Mouse (Mus musculus): ENCODE measurements around the gene Irf6. TPM values are rescaled to one million over a fixed set of nuclear protein-coding genes. Genes with fewer than 3 reads are reported as not detected.

The Irf6 gene
- total RNA-seq, 2 experiments from 2014 or later: 3.6 to 4.7 TPM

- no peak for DNase-seq (ENCODE audit: low spot score in 2 of 2)
These were observed 45.4 kb downstream of the Irf6 start for GRCm38 (mm10) chr1:193198312-193198711.

DNA sequence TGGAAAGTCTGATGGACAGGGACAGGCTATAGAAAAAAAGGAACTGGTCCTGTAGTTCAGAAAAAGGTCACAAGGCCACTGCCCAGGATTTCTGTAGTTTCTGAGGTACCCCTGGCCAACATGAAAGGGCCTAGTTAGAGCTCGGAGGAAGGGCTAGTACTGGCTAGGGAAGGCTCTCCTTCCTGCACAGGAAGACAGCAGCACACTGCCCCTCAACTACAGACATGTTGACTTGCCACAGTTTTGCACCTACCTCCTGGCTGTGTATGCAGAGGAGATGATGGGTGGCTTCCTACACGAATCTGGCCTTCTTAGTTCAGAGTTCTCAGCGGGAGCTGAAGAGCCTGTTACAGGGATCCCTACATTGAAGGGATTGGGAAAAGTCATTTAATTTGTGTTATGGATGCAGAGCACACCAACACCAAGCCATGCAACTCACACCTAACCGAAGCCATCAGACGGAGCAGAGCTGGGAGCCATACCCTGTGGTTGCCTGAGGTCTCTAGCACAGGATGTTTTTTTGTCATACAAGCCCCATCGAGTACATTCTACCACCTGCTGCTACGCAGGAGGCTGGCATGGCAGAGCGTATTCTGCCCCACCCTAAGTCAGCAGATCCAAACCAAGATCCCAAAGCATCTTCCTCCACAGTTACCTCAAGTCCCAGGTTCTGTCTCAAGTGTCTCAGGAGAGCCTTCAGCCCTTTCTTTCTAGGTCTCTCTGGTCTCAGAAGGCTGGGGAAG is 47.9 kb downstream of the Irf6 start:
- no peak for DNase-seq (ENCODE audit: low spot score in 2 of 2)

DNA sequence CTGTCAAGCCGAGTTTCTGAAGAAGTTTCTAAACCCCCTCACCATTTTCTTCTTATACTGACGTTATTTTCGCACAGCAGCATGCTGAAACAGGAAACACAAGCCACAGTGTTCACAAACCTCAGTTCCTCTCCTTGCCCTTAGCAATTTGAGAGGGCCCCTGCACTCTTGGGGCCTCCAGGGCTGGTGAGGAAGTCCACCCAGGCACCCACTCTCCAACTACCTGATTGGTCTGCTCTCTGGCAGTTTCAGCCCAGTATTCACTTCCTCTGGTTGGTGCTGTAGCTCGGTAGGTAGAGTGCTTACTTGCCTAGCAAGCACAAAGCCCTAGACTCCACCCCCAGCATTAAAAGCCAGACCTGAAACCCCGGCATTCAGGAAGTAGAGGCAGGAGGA is 48.5 kb downstream of the Irf6 start, which contains the start of gene Traf3ip3:
Traf3ip3 (minus strand) TSS at position 321 of the 396 bp plus-strand sequence.
- no peak for DNase-seq (ENCODE audit: low spot score in 2 of 2)

DNA sequence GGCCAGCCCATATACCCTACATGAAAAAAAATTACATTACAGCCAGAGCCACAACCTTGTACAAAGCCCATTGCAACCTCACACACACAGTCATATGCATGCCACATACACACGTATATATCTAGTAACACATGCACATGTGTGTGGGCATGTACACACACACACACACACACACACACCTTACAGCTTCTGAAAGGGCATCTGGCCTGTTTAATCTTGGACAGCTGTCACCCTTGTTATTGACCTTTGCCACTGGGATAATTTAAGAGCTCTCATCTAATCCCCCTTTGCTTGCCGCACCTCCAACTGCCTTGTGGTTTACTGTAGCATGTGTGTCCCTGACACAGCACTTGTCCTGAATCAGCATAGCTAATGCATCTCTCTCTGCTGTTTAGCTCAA is 50.9 kb downstream of the Irf6 start:
- no peak for DNase-seq (ENCODE audit: low spot score in 2 of 2)

GRCm38 (mm10) chr1:193205431-193205830 is 52.5 kb downstream of the Irf6 start:
- DNase-seq (ENCODE audit: low spot score in 2 of 2): no peak

DNA sequence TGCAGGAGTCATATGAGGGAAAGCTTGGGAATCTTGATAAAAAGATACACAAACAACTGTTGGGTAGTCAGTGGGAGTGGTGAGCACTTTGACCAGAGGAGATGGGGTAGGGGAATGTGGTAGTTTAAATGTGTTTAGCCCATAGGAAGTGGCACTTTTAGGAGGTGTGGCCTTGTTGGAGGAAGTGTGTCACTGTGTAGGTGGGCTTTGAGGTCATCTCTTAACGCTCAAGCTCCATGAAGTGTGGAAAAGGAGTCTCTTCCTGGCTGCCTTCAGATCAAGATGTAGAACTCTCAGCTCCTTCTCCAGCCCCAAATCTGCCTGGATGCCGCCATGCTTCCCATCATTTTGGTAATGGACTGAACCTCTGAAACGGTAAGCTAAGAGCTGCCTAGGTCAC is 54.6 kb downstream of the Irf6 start, which contains the start of gene Lamb3:
Lamb3 (plus strand) TSS at position 197 of the 400 bp plus-strand sequence.
- no peak for DNase-seq (ENCODE audit: low spot score in 2 of 2)

DNA sequence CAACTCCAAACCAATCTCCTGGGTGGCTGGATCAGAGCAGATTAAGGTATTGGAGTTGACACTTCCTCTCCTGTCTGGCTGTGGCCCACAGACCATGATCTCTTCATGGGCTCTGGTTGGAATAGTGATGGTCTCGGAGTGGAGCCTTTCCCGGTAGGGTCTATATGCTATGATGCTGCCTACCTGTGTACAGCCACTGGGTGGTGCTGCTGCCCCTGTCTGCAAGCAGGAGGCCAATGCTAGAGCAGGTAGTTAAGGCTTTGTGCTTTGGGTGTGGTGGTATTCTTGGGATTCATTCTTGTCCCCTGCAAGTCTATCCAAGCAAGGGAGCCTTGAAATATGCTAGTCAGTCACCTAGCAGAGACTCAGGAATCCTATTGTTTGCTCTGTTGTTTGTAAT is 55.3 kb downstream of the Irf6 start:
- DNase-seq (ENCODE audit: low spot score in 2 of 2): peak in 1 of 2 experiments; percentile 11

- no peak for DNase-seq (ENCODE audit: low spot score in 2 of 2)
These were observed 58.5 kb downstream of the Irf6 start for GRCm38 (mm10) chr1:193211371-193211770.

GRCm38 (mm10) chr1:193214053-193214452 is 61.1 kb downstream of the Irf6 start:
- no peak for DNase-seq (ENCODE audit: low spot score in 2 of 2)

DNA sequence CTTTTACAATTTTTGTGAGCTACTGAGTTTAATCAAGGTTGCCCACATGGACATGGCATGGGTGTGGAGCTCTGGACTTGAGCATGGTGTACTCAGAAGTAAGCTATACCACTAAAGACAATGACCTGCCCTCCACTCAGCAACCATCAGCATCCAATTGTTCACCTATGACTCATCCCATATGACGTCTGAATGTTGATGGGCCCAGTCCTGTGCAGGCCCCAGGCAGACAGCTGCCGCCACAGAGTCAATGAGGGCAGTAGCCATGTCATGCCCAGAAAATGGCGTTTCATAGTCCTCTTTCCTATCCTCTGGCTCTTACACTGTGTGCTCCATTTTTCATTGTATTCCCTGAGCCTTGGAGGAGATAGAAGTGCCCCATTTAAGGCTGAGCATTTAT is 63.1 kb downstream of the Irf6 start:
- no peak for DNase-seq (ENCODE audit: low spot score in 2 of 2)

DNA sequence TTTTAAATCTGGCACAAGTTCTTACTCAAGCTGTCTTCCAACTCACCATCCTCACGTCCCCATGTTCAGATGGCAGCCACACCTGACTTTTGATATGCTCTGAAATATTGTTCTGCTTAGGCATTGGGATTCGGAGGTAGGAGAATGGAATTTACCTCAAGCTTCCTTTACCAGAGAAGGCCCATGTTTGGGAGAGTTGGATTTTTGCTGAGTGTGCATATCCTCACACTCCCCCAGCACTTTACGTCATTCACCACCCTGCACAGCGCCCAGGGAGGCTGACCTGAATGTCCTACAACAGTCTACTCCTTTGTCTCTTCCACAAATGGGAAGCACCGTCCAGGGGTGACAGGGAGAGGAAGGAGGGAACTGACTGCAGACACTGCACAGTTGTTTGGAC is 67.5 kb downstream of the Irf6 start:
- DNase-seq (ENCODE audit: low spot score in 2 of 2): no peak

Other genes starting within 250 kb of the Irf6 start
- 10 to 100 TPM in 1 of 2 experiments, 1 to 10 TPM in 1; 9.9 to 10.6 TPM for gene Syt14, start 117.3 kb upstream of the Irf6 start, total RNA-seq (2021)
- 10 to 100 TPM; 18.1 to 19.9 TPM for gene Diexf, start 22.8 kb upstream of the Irf6 start, total RNA-seq (2021)
- 1 to 10 TPM; 4.8 to 5.7 TPM for gene A130010J15Rik, start 14.9 kb downstream of the Irf6 start, total RNA-seq (2021)
- gene Traf3ip3, start 48.6 kb downstream of the Irf6 start, total RNA-seq (2021): 1 to 10 TPM; 3.5 to 7.7 TPM
- gene Lamb3, start 54.6 kb downstream of the Irf6 start, total RNA-seq (2021): 1 to 10 TPM; 1.4 to 1.7 TPM
- gene Hsd11b1, start 111.0 kb downstream of the Irf6 start, total RNA-seq (2021): 10 to 100 TPM in 1 of 2 experiments, 1 to 10 TPM in 1; 7.0 to 40.0 TPM
- gene G0s2, start 120.1 kb downstream of the Irf6 start, total RNA-seq (2021): 10 to 100 TPM; 68.2 to 71.5 TPM
- 1 to 10 TPM; 1.8 to 3.6 TPM for gene Camk1g, start 217.2 kb downstream of the Irf6 start, total RNA-seq (2021)

Data from adrenal gland, postnatal 4 days (tissue).